Mouse (Mus musculus): ENCODE measurements at regions not wholly inside any gene's neighbourhood (a gene's known extent, or its start where the extent isn't known, plus 50 kb on each side); places are given as distances from the start of the nearest gene placed in this dataset.

GRCm38 (mm10) chr9:40617676-40618062 lies 52.7 kb upstream of the Gm21915 start:
- no peak for DNase-seq (ENCODE audit: low read depth, low spot score)

- DNase-seq (ENCODE audit: low read depth, low spot score): no peak
Observed at GRCm38 (mm10) chr9:40617036-40617675, 53.3 kb upstream of the Gm21915 start.

- peak; percentile 50 for DNase-seq (ENCODE audit: low read depth, low spot score)
Observed at GRCm38 (mm10) chr9:40616426-40617035, 53.9 kb upstream of the Gm21915 start.

GRCm38 (mm10) chr9:40615891-40616290 lies 54.5 kb upstream of the Gm21915 start:
- DNase-seq (ENCODE audit: low read depth, low spot score): no peak

- DNase-seq (ENCODE audit: low read depth, low spot score): no peak
Observed at GRCm38 (mm10) chr9:40614071-40614470, 56.3 kb upstream of the Gm21915 start.

GRCm38 (mm10) chr9:40613182-40613581 lies 57.2 kb upstream of the Gm21915 start:
- DNase-seq (ENCODE audit: low read depth, low spot score): no peak

- no peak for DNase-seq (ENCODE audit: low read depth, low spot score)
Observed at GRCm38 (mm10) chr9:40612755-40613154, 57.7 kb upstream of the Gm21915 start.

GRCm38 (mm10) chr9:40612312-40612711 lies 58.1 kb upstream of the Gm21915 start:
- no peak for DNase-seq (ENCODE audit: low read depth, low spot score)

GRCm38 (mm10) chr9:40611626-40612025 lies 58.8 kb upstream of the Gm21915 start:
- no peak for DNase-seq (ENCODE audit: low read depth, low spot score)

- DNase-seq (ENCODE audit: low read depth, low spot score): no peak
Observed at GRCm38 (mm10) chr9:40608596-40608995, 61.8 kb upstream of the Gm21915 start.

- DNase-seq (ENCODE audit: low read depth, low spot score): no peak
Observed at GRCm38 (mm10) chr9:40607941-40608340, 62.5 kb upstream of the Gm21915 start.

- no peak for DNase-seq (ENCODE audit: low read depth, low spot score)
Observed at GRCm38 (mm10) chr9:40603521-40603920, 66.9 kb upstream of the Gm21915 start.

- no peak for DNase-seq (ENCODE audit: low read depth, low spot score)
Observed at GRCm38 (mm10) chr9:40598431-40598831, 67.2 kb upstream of the Gramd1b start.

GRCm38 (mm10) chr9:40587421-40587820 lies 56.2 kb upstream of the Gramd1b start:
- no peak for DNase-seq (ENCODE audit: low read depth, low spot score)

GRCm38 (mm10) chr9:40586581-40586980 lies 55.4 kb upstream of the Gramd1b start:
- no peak for DNase-seq (ENCODE audit: low read depth, low spot score)

GRCm38 (mm10) chr9:40583554-40583953 lies 52.4 kb upstream of the Gramd1b start:
- DNase-seq (ENCODE audit: low read depth, low spot score): peak; percentile 32

GRCm38 (mm10) chr9:40581854-40582253 lies 50.7 kb upstream of the Gramd1b start:
- DNase-seq (ENCODE audit: low read depth, low spot score): no peak

Data from retina, adult 2 months (tissue).